Mouse (Mus musculus): ENCODE data around the gene Tll1. TPM values are rescaled to one million over a fixed set of nuclear protein-coding genes. Genes with fewer than 3 reads are reported as not detected.

The Tll1 gene
- 0.33 and 0.70 TPM in 2 replicates for polyA plus RNA-seq (2015; fragmentation: Nextera tagmentation; extraction: Ambion mirVana)

- H3K9me3 ChIP-seq (ENCODE audit: control insufficient read depth, low read length): no peaks in the 10 kb centered on the region
- peak within 1 kb of the TSS; percentile 61 for H3K4me3 ChIP-seq (ENCODE audit: low read depth, low read length)
- H3K27me3 ChIP-seq (ENCODE audit: control insufficient read depth, insufficient read depth, low read length): no peaks in the 10 kb centered on the region; the same call in 1 of the 2 replicates
- no peak within 1 kb of the TSS for H3K27ac ChIP-seq (replicated peaks)
- H3K9ac ChIP-seq (ENCODE audit: low read length): peak within 1 kb of the TSS; percentile 48
- peak within 1 kb of the TSS; percentile 98 for H3K4me2 ChIP-seq (replicated peaks; ENCODE audit: low read depth)
- DNase-seq (ENCODE audit: low spot score): no peak
- no peaks in the 10 kb centered on the region for H3K4me1 ChIP-seq (replicated peaks; ENCODE audit: control insufficient read depth, insufficient read depth)
- ATAC-seq (ENCODE audit: low FRiP score, low TSS enrichment): no peak
- H3K36me3 ChIP-seq (ENCODE audit: control insufficient read depth, insufficient read depth, low read length): no peaks in the 10 kb centered on the region
- no peak for TF ChIP-seq CTCF (IDR thresholded peaks at IDR 0.05; ENCODE audit: low read depth)
- TF ChIP-seq EP300 (optimal IDR thresholded peaks at IDR 0.05): no peak
- whole genome bisulfite sequencing: under 1% methylated on average over 18 of the region's 18 CpGs
These were observed at the start of gene Tll1 for GRCm38 (mm10) chr8:64206024-64206385. TSS of gene Tll1 (minus strand) at chr8:64206271.

GRCm38 (mm10) chr8:64238645-64239044 is 32.6 kb upstream of the Tll1 start:
- WGBS: 35% methylated on average over 2 of the region's 2 CpGs
- Histone ChIP-seq H3K27me3 (ENCODE audit: control insufficient read depth, insufficient read depth, low read length) (no peaks in the 10 kb centered on the region), H3K4me1 (replicated peaks; ENCODE audit: control insufficient read depth, insufficient read depth) (no peaks in the 10 kb centered on the region), H3K4me3 (ENCODE audit: low read depth, low read length) (no peak overlapping the region), H3K36me3 (ENCODE audit: control insufficient read depth, insufficient read depth, low read length) (no peaks in the 10 kb centered on the region), H3K4me2 (replicated peaks; ENCODE audit: low read depth) (no peak overlapping the region), H3K9ac (ENCODE audit: low read length) (no peak overlapping the region), H3K9me3 (ENCODE audit: control insufficient read depth, low read length) (no peaks in the 10 kb centered on the region), H3K27ac (replicated peaks) (no peak overlapping the region)
- no peak for ATAC-seq (ENCODE audit: low FRiP score, low TSS enrichment)
- DNase-seq (ENCODE audit: low spot score): no peak
- TF ChIP-seq EP300 (optimal IDR thresholded peaks at IDR 0.05): no peak
- TF ChIP-seq CTCF (IDR thresholded peaks at IDR 0.05; ENCODE audit: low read depth): no peak

- 83% methylated on average over 3 of the region's 3 CpGs for WGBS
- no peak for ATAC-seq (ENCODE audit: low FRiP score, low TSS enrichment)
- Histone ChIP-seq H3K36me3 (ENCODE audit: control insufficient read depth, insufficient read depth, low read length) (no peaks in the 10 kb centered on the region), H3K27me3 (ENCODE audit: control insufficient read depth, insufficient read depth, low read length) (no peaks in the 10 kb centered on the region), H3K4me1 (replicated peaks; ENCODE audit: control insufficient read depth, insufficient read depth) (no peaks in the 10 kb centered on the region), H3K4me2 (replicated peaks; ENCODE audit: low read depth) (no peak overlapping the region), H3K27ac (replicated peaks) (no peak overlapping the region), H3K9ac (ENCODE audit: low read length) (no peak overlapping the region), H3K9me3 (ENCODE audit: control insufficient read depth, low read length) (no peaks in the 10 kb centered on the region), H3K4me3 (ENCODE audit: low read depth, low read length) (no peak overlapping the region)
- TF ChIP-seq EP300 (optimal IDR thresholded peaks at IDR 0.05) (no peak), CTCF (IDR thresholded peaks at IDR 0.05; ENCODE audit: low read depth) (no peak)
- DNase-seq (ENCODE audit: low spot score): no peak
These were observed 15.5 kb upstream of the Tll1 start for GRCm38 (mm10) chr8:64221600-64221999.

- WGBS: 39% methylated on average over 2 of the region's 2 CpGs
- no peak overlapping the region for H3K4me2 ChIP-seq (replicated peaks; ENCODE audit: low read depth)
- H3K36me3 ChIP-seq (ENCODE audit: control insufficient read depth, insufficient read depth, low read length): no peaks in the 10 kb centered on the region
- no peak overlapping the region for H3K9ac ChIP-seq (ENCODE audit: low read length)
- no peaks in the 10 kb centered on the region for H3K9me3 ChIP-seq (ENCODE audit: control insufficient read depth, low read length)
- DNase-seq (ENCODE audit: low spot score) (no peak), ATAC-seq (ENCODE audit: low FRiP score, low TSS enrichment) (no peak)
- no peaks in the 10 kb centered on the region for H3K4me1 ChIP-seq (replicated peaks; ENCODE audit: control insufficient read depth, insufficient read depth)
- no peaks in the 10 kb centered on the region for H3K27me3 ChIP-seq (ENCODE audit: control insufficient read depth, insufficient read depth, low read length)
- TF ChIP-seq EP300 (optimal IDR thresholded peaks at IDR 0.05) (no peak), CTCF (IDR thresholded peaks at IDR 0.05; ENCODE audit: low read depth) (peak; percentile 21; the same call in 1 of the 2 replicates)
- H3K27ac ChIP-seq (replicated peaks): no peak overlapping the region
- no peak overlapping the region for H3K4me3 ChIP-seq (ENCODE audit: low read depth, low read length)
These were observed 11.6 kb upstream of the Tll1 start for GRCm38 (mm10) chr8:64217644-64218043.

GRCm38 (mm10) chr8:64216252-64216651 is 10.2 kb upstream of the Tll1 start:
- no peak overlapping the region for H3K27ac ChIP-seq (replicated peaks)
- no peaks in the 10 kb centered on the region for H3K36me3 ChIP-seq (ENCODE audit: control insufficient read depth, insufficient read depth, low read length)
- DNase-seq (ENCODE audit: low spot score): no peak
- H3K4me1 ChIP-seq (replicated peaks; ENCODE audit: control insufficient read depth, insufficient read depth): no peaks in the 10 kb centered on the region
- no peak overlapping the region for H3K4me2 ChIP-seq (replicated peaks; ENCODE audit: low read depth)
- H3K9me3 ChIP-seq (ENCODE audit: control insufficient read depth, low read length): no peaks in the 10 kb centered on the region
- H3K4me3 ChIP-seq (ENCODE audit: low read depth, low read length): no peak overlapping the region
- 82% methylated on average over 1 of the region's 1 CpGs for WGBS
- no peak for ATAC-seq (ENCODE audit: low FRiP score, low TSS enrichment)
- TF ChIP-seq CTCF (IDR thresholded peaks at IDR 0.05; ENCODE audit: low read depth) (no peak), EP300 (optimal IDR thresholded peaks at IDR 0.05) (no peak)
- no peak overlapping the region for H3K9ac ChIP-seq (ENCODE audit: low read length)
- H3K27me3 ChIP-seq (ENCODE audit: control insufficient read depth, insufficient read depth, low read length): no peaks in the 10 kb centered on the region

- H3K4me1 ChIP-seq (replicated peaks; ENCODE audit: control insufficient read depth, insufficient read depth): no peaks in the 10 kb centered on the region
- DNase-seq (ENCODE audit: low spot score) (no peak), ATAC-seq (ENCODE audit: low FRiP score, low TSS enrichment) (no peak)
- H3K9ac ChIP-seq (ENCODE audit: low read length): no peak overlapping the region
- no peak for TF ChIP-seq EP300 (optimal IDR thresholded peaks at IDR 0.05)
- no peak for TF ChIP-seq CTCF (IDR thresholded peaks at IDR 0.05; ENCODE audit: low read depth)
- no peak overlapping the region for H3K27ac ChIP-seq (replicated peaks)
- no peaks in the 10 kb centered on the region for H3K9me3 ChIP-seq (ENCODE audit: control insufficient read depth, low read length)
- no peak overlapping the region for H3K4me2 ChIP-seq (replicated peaks; ENCODE audit: low read depth)
- H3K36me3 ChIP-seq (ENCODE audit: control insufficient read depth, insufficient read depth, low read length): no peaks in the 10 kb centered on the region
- H3K27me3 ChIP-seq (ENCODE audit: control insufficient read depth, insufficient read depth, low read length): no peaks in the 10 kb centered on the region
- no peak overlapping the region for H3K4me3 ChIP-seq (ENCODE audit: low read depth, low read length)
- WGBS: 39% methylated on average over 6 of the region's 6 CpGs
These were observed 9.3 kb upstream of the Tll1 start for GRCm38 (mm10) chr8:64215374-64215773.
